Comparison of ENCODE assay signal across 9 mouse cellular contexts in the genomic region with DNA sequence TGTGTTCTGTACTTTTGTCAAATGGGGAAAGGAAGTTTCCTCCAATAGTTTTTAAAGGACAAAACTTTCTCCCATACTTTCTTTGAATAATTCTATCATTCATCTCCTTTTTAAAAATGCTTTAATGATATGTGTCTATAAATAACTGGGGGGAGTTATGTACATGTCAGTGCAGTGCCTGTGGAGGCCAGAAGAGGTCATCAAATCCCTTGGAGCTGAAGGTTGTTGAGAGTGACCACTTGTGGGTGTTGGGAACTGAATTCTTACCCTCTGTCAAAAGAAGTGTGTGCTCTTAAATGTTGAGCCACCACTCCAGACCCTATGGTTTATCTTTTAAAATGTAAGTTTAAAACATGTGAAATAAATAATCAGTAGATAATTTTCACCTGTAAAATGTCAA. TPM values are rescaled to one million over a fixed set of nuclear protein-coding genes. Genes with fewer than 3 reads are reported as not detected.
A peak's percentile ranks its signal among the peaks of the same experiment; 100 is the strongest.
DNase-seq lines count a peak whose midpoint lies in the region; TF ChIP-seq lines count a peak whose summit lies in the region.
"Had no signal": no experiment of that assay in that cellular context is flagged by ENCODE, and none has a peak within 500 bp of the region (broad histone marks: within the 10 kb centered on the region; RNA-seq: fewer than 3 reads in every experiment).

No protein-coding gene starts in this region.

- no peak overlapping the region for H3K27ac ChIP-seq in left cerebral cortex, adult 2 months

- no peak overlapping the region for H3K4me3 ChIP-seq in left cerebral cortex, adult 2 months

- DNase-seq in embryo, embryonic 10 days (ENCODE audit: low spot score), result peak; percentile 7
- no peak for DNase-seq in embryo, embryonic 9.5 days (ENCODE audit: extremely low spot score)
- no peak for DNase-seq in left cerebral cortex, adult 2 months (ENCODE audit: extremely low spot score in 1 of 2, low spot score in 2 of 2)
- no peak for DNase-seq in left cerebral cortex, postnatal 25 days (ENCODE audit: low spot score in 2 of 2)
- DNase-seq in R1 (ENCODE audit: low read depth, low spot score), result peak; percentile 18
- peak; percentile 39 for DNase-seq in lung, postnatal 10 days
- no peak for DNase-seq in thymus, postnatal 14 days
- DNase-seq in gastrocnemius, postnatal 10 days, result no peak
- DNase-seq: heart, adult 11 months had no signal

- intact Hi-C loops in left cerebral cortex, adult 2 months (cut with DNase I), result no loop called here
- intact Hi-C loops in left cerebral cortex, postnatal 25 days (cut with DNase I), result no loop called here

- TF ChIP-seq CTCF in left cerebral cortex, adult 2 months (IDR thresholded peaks at IDR 0.05), result peak; percentile 53

RNA-seq across cellular contexts. Expression of gene Syne1, which starts 39.0 kb away (rescaled TPM):
- 100 to 1,000 TPM; 430 to 445 TPM for total RNA-seq in left cerebral cortex, adult 2 months (2021)
- total RNA-seq in left cerebral cortex, postnatal 25 days (2021), result 100 to 1,000 TPM; 383 to 392 TPM
- total RNA-seq in gastrocnemius, postnatal 10 days (2021), result 10 to 100 TPM; 64.3 to 82.0 TPM

Comparison
In these comparisons a context has a peak if more than half of its experiments do, and no peak if none do; other contexts are left out.
1. DNase-seq: peak in embryo, embryonic 10 days (single experiment), R1 (single experiment) and lung, postnatal 10 days (single experiment); none in embryo, embryonic 9.5 days (single experiment), left cerebral cortex, adult 2 months (0 of 2), left cerebral cortex, postnatal 25 days (0 of 2), thymus, postnatal 14 days (single experiment) and gastrocnemius, postnatal 10 days (single experiment).
2. RNA of gene Syne1, which starts 39.0 kb away (total RNA-seq): 430 to 445 TPM in left cerebral cortex, adult 2 months and 383 to 392 TPM in left cerebral cortex, postnatal 25 days; 64.3 to 82.0 TPM in gastrocnemius, postnatal 10 days; every median in the first group is over 4 times any median in the second.